Mouse (Mus musculus) lung, embryonic 15.5 days (tissue): ENCODE measurements around the gene Dvl3. TPM values are rescaled to one million over a fixed set of nuclear protein-coding genes. Genes with fewer than 3 reads are reported as not detected.

Experiments
- ATAC-seq: fragments of 200-750 bp; cut with Nextera tagmentation; 2 replicates; pipeline ENCODE4 v1.8.0; 2017; ENCODE audit warnings: moderate number of reproducible peaks, borderline replicate concordance; ENCODE audit not compliant: low FRiP score, low TSS enrichment; ENCODE audit errors: extremely low read depth
- H3K27ac ChIP-seq: fragments of 300-500 bp; sonication (generic); 2 replicates; pipeline ENCODE4 v1.5.1; 2015; ENCODE audit warnings: moderate library complexity, mild to moderate bottlenecking, inconsistent platforms
- H3K27me3 ChIP-seq: fragments of 300-500 bp; sonication (generic); 2 replicates; pipeline ENCODE4 v1.6.1; 2015; ENCODE audit warnings: inconsistent platforms
- H3K36me3 ChIP-seq: fragments of 300-500 bp; sonication (generic); 2 replicates; pipeline ENCODE4 v1.6.1; 2015; ENCODE audit warnings: inconsistent platforms
- H3K4me1 ChIP-seq: fragments of 300-500 bp; sonication (generic); 2 replicates; pipeline ENCODE4 v1.6.1; 2015; ENCODE audit warnings: inconsistent platforms
- H3K4me2 ChIP-seq: fragments of 300-500 bp; sonication (generic); 2 replicates; pipeline ENCODE4 v1.6.1; 2015; ENCODE audit warnings: inconsistent platforms, mild to moderate bottlenecking, moderate library complexity
- H3K4me3 ChIP-seq: fragments of 300-500 bp; sonication (generic); 2 replicates; pipeline ENCODE4 v1.5.1; 2015; ENCODE audit warnings: mild to moderate bottlenecking, inconsistent platforms
- H3K9ac ChIP-seq: fragments of 300-500 bp; sonication (generic); 2 replicates; pipeline ENCODE4 v1.6.1; 2015; ENCODE audit warnings: inconsistent platforms
- H3K9me3 ChIP-seq: fragments of 300-500 bp; sonication (generic); 2 replicates; pipeline ENCODE4 v1.6.1; 2016; ENCODE audit warnings: inconsistent platforms
- WGBS: fragments of 180-500 bp; shearing (Covaris S2); methylation state at CpG from one replicate; pipeline ENCODE4 v1.1.7; 2015; 5-methylcytosine and 5-hydroxymethylcytosine counted together
- polyA plus RNA-seq: library from polyadenylated mRNA; unstranded; fragments of >200 nt; fragmentation: Nextera tagmentation; extraction: Ambion mirVana; gene quantifications from 2 replicates; pipeline ENCODE4 v1.2.1, GENCODE M21; 2015

Gene Dvl3
- polyA plus RNA-seq, 1 experiment from 2014 or later = 21.7 TPM

DNA sequence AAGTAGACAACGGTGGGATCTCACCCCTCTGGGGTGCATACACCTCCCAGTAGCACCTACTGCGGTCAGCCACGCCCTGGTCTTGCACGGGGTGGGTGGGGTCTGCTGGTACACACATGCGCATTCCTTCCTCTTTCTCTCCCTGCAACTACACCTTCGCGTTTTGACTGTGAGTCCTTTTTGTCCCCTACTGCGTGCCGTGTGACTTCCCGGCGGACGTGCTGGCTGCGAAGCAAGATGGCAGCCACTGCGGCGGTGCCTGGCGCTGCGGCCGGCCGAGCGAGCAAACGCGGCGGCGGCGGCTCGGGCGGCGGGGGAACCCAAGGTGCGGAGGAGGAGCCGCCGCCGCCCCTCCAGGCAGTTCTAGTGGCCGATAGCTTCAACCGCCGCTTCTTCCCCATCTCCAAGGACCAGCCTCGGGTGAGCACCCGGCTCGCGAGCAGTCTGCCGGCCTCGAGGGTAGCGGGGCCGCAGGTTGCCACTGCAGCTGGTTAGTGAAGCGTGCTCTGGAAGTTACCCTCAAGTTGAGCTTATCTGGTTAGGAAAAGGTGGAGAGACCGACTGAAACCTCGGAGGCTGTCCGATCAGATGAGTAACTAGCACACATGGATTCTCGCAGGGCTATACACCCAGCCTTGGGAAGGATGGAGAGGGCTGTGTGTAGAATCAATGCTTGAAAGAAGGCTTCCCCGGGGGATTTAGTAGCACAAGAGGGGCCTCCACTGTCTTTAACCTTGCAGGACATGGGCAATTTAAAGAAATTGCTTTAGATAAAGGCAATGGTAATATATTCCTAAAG is 17.9 kb upstream of the Dvl3 start, which contains the start of gene Eif2b5:
TSS of gene Eif2b5 (plus strand) at position 141 of the 799 bp plus-strand sequence.
- H3K4me3 ChIP-seq = peak within 1 kb of the TSS; percentile 72
- WGBS = under 1% methylated on average over 49 of the region's 49 CpGs
- H3K4me2 ChIP-seq = peak within 1 kb of the TSS; percentile 87
- no peaks in the 10 kb centered on the region for H3K9me3 ChIP-seq
- peak within 1 kb of the TSS; percentile 79 for H3K9ac ChIP-seq
- H3K36me3 ChIP-seq = peaks cover 29% of the 10 kb centered on the region
- H3K4me1 ChIP-seq = peaks cover 18% of the 10 kb centered on the region
- H3K27me3 ChIP-seq = no peaks in the 10 kb centered on the region
- peak within 1 kb of the TSS; percentile 80 for H3K27ac ChIP-seq
- ATAC-seq = peak; percentile 93

- H3K36me3 ChIP-seq = peaks cover 92% of the 10 kb centered on the region
- H3K9me3 ChIP-seq = no peaks in the 10 kb centered on the region
- no peaks in the 10 kb centered on the region for H3K27me3 ChIP-seq
- H3K4me2 ChIP-seq = no peak overlapping the region
- no peak overlapping the region for H3K27ac ChIP-seq
- H3K9ac ChIP-seq = no peak overlapping the region
- H3K4me3 ChIP-seq = no peak overlapping the region
- 87% methylated on average over 8 of the region's 8 CpGs for WGBS
- H3K4me1 ChIP-seq = no peaks in the 10 kb centered on the region
- ATAC-seq = no peak
Observed at GRCm38 (mm10) chr16:20506000-20506399, 10.8 kb upstream of the Dvl3 start.

GRCm38 (mm10) chr16:20509349-20509748 is 7.4 kb upstream of the Dvl3 start:
- H3K9ac ChIP-seq = no peak overlapping the region
- no peak overlapping the region for H3K4me2 ChIP-seq
- WGBS = 75% methylated on average over 3 of the region's 3 CpGs
- H3K27me3 ChIP-seq = no peaks in the 10 kb centered on the region
- H3K4me1 ChIP-seq = no peaks in the 10 kb centered on the region
- no peaks in the 10 kb centered on the region for H3K9me3 ChIP-seq
- peaks cover 66% of the 10 kb centered on the region for H3K36me3 ChIP-seq
- no peak for ATAC-seq
- no peak overlapping the region for H3K4me3 ChIP-seq
- no peak overlapping the region for H3K27ac ChIP-seq

DNA sequence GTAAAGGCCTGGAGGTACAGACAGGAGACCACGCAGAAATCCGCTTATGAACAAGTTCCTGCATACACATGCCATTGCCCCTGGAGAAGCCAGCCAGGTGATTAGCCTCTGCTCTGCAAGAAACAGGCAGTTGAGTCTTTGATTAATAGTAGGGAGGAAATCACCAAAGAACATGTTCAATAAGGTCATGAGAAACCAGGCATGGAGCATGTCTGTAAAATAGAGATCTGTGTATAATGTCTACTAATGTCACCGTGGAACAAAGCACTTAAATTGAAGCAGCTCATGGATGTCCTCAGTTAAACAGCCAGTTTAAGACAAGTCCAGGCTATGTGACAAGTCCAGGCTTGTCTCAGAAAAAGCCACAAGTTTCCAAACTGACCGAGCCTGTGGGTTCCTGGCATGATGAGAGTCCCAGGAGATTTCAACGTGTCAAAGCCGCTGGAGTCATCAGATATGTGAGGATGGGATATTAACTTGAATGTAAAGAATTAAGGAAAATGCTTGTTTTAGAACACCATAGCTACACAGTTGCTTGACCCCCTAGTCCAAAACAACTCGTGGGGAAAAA is 5.4 kb upstream of the Dvl3 start:
- Histone ChIP-seq H3K9me3 (no peaks in the 10 kb centered on the region), H3K9ac (no peak overlapping the region), H3K4me1 (0 out of 2 replicates have a peak, but pooled peaks cover 6% of the 10 kb centered on the region), H3K27ac (no peak overlapping the region), H3K4me3 (no peak overlapping the region), H3K27me3 (no peaks in the 10 kb centered on the region), H3K36me3 (peaks cover 48% of the 10 kb centered on the region), H3K4me2 (no peak overlapping the region)
- ATAC-seq = no peak
- WGBS = 86% methylated on average over 7 of the region's 7 CpGs

- peak overlapping the region; percentile 98 for H3K9ac ChIP-seq
- no peaks in the 10 kb centered on the region for H3K27me3 ChIP-seq
- peak overlapping the region; percentile 71 for H3K4me2 ChIP-seq
- H3K4me1 ChIP-seq = peaks cover 17% of the 10 kb centered on the region
- peak overlapping the region; percentile 92 for H3K27ac ChIP-seq
- H3K9me3 ChIP-seq = no peaks in the 10 kb centered on the region
- peak overlapping the region; percentile 89 for H3K4me3 ChIP-seq
- ATAC-seq = no peak
- H3K36me3 ChIP-seq = peaks cover 20% of the 10 kb centered on the region; the same call in 1 of the 2 replicates
Observed at GRCm38 (mm10) chr16:20516032-20516431, 750 bp upstream of the Dvl3 start.

DNA sequence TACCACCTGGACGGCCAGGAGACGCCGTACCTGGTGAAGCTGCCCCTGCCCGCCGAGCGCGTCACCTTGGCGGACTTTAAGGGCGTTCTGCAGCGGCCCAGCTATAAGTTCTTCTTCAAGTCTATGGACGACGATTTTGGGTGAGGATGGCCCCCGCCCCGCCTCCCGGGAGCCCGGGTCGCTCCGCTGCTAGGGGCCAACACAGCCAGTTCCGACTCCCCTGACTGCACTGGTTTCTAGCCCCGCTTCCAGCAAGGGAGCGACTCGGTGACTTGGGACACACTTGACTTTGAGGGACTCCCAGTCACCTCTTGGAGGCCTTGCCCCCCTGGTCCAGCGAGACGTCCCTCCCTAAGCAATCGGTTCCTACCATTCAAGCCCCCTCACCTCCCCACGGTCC is 434 bp downstream of the Dvl3 start:
- H3K27me3 ChIP-seq = no peaks in the 10 kb centered on the region
- peak overlapping the region; percentile 92 for H3K27ac ChIP-seq
- ATAC-seq = peak; percentile 5; the same call in 1 of the 2 replicates
- H3K4me3 ChIP-seq = peak overlapping the region; percentile 89
- peaks cover 17% of the 10 kb centered on the region for H3K4me1 ChIP-seq
- H3K36me3 ChIP-seq = peaks cover 24% of the 10 kb centered on the region
- H3K4me2 ChIP-seq = peak overlapping the region; percentile 71
- peak overlapping the region; percentile 98 for H3K9ac ChIP-seq
- no peaks in the 10 kb centered on the region for H3K9me3 ChIP-seq
- under 1% methylated on average over 26 of the region's 26 CpGs for WGBS

DNA sequence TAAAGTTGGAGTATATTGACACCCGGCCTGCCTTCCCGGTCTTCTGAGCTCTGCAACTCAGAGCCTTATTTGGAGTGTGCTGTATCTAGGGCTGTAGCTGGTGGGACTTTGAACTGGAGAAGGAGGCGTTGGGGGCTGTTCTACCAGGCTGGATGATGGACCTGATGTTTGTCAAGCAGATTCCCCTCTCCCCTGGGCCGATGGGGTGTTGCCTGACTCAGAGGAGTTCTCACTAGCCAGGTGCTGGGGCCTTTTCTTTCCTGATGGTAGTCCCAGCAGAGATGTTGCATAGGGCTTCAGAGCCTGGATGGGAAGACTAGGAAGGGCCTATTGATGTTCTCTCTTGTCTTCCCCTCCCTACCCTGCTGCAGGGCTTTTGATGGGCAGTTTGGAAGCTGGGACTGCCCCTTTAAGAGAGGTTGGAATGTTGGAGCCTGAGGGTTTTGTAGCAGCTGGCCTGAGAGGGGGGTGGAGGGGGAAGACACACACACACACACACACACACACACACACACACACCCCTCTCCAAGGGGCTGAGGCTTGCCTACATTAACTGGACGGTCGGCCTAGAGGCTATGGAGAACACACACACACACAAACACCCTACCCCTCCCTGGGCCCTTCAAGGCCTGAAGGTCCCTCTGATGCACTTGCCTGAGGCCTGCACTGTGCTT is 1.1 kb downstream of the Dvl3 start:
- Histone ChIP-seq H3K27me3 (no peaks in the 10 kb centered on the region), H3K9me3 (no peaks in the 10 kb centered on the region), H3K36me3 (peaks cover 24% of the 10 kb centered on the region), H3K4me1 (peaks cover 17% of the 10 kb centered on the region), H3K9ac (peak overlapping the region; percentile 98), H3K27ac (peak overlapping the region; percentile 92), H3K4me2 (peak overlapping the region; percentile 71), H3K4me3 (peak overlapping the region; percentile 89)
- ATAC-seq = peak; percentile 38; the same call in 1 of the 2 replicates
- WGBS = 2% methylated on average over 6 of the region's 6 CpGs

GRCm38 (mm10) chr16:20523886-20524285 is 7.1 kb downstream of the Dvl3 start:
- H3K36me3 ChIP-seq = peaks cover 83% of the 10 kb centered on the region
- H3K9me3 ChIP-seq = no peaks in the 10 kb centered on the region
- no peaks in the 10 kb centered on the region for H3K27me3 ChIP-seq
- 80% methylated on average over 10 of the region's 10 CpGs for WGBS
- H3K27ac ChIP-seq = no peak overlapping the region
- no peak overlapping the region for H3K4me2 ChIP-seq
- no peak for ATAC-seq
- no peak overlapping the region for H3K4me3 ChIP-seq
- no peak overlapping the region for H3K9ac ChIP-seq
- peaks cover 3% of the 10 kb centered on the region for H3K4me1 ChIP-seq

DNA sequence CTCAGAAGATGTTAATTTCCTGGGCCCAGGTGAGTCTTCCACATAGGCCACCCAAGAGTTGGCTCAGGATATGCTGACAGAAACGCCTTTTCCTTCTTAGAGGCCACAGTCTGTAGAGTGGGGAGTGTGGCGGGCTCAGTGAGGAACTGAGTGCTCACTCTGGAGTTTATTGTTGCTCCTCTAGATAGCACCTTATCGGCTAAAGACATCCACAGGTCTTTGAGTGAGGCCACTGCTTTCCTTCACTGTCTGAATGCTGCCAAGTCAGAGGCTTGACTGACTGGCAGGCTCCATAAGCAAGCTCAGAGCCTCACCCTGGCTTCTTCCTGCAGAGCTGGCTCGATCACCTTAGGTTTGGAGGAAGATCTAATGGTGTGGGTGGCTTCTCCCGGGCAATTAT is 12.0 kb downstream of the Dvl3 start:
- no peak overlapping the region for H3K9ac ChIP-seq
- H3K4me1 ChIP-seq = no peaks in the 10 kb centered on the region
- no peak overlapping the region for H3K4me2 ChIP-seq
- H3K9me3 ChIP-seq = no peaks in the 10 kb centered on the region
- no peak overlapping the region for H3K27ac ChIP-seq
- no peak overlapping the region for H3K4me3 ChIP-seq
- H3K27me3 ChIP-seq = no peaks in the 10 kb centered on the region
- H3K36me3 ChIP-seq = peaks cover 92% of the 10 kb centered on the region
- no peak for ATAC-seq
- WGBS = 83% methylated on average over 5 of the region's 5 CpGs

DNA sequence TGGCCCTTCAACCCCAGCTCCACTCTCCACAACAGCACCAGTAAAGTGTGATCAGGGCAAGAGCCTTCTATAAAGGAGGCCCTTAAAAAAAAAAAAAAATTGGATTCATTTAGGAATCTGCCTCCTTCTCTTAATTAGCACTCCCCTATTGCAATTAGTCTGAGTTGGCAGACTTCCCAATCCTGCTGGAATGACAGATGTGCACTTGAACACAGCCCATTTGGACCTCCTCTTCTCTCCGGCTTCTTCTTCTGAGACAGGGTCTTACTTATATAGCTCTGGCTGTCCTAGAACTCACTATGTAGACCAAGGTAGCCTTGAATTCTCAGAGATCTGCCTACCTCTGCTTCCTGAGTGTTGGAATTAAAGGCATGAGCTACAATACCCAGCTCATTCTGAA is 12.6 kb downstream of the Dvl3 start:
- Histone ChIP-seq H3K4me3 (no peak overlapping the region), H3K27me3 (no peaks in the 10 kb centered on the region), H3K4me1 (no peaks in the 10 kb centered on the region), H3K9me3 (no peaks in the 10 kb centered on the region), H3K9ac (no peak overlapping the region), H3K27ac (no peak overlapping the region), H3K36me3 (peaks cover 86% of the 10 kb centered on the region), H3K4me2 (no peak overlapping the region)
- WGBS = 48% methylated on average over 1 of the region's 1 CpGs
- no peak for ATAC-seq

DNA sequence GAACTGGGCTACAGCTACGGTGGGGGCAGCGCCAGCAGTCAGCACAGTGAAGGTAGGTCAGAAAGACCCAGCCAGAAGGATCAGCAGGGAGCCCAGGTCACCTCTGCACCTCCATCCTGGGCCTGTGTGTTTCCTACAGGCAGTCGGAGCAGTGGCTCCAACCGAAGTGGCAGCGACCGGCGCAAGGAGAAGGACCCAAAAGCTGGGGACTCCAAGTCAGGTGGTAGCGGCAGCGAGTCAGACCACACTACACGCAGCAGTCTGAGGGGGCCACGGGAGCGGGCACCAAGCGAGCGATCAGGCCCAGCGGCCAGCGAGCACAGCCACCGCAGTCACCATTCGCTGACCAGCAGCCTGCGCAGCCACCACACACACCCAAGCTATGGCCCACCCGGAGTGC is 14.2 kb downstream of the Dvl3 start:
- no peak for ATAC-seq
- WGBS = 97% methylated on average over 20 of the region's 20 CpGs
- peaks cover 72% of the 10 kb centered on the region for H3K36me3 ChIP-seq

More for the DNA sequence above, 14.2 kb downstream of the Dvl3 start:
- H3K9me3 ChIP-seq = no peaks in the 10 kb centered on the region
- no peak overlapping the region for H3K27ac ChIP-seq
- no peak overlapping the region for H3K4me3 ChIP-seq
- no peak overlapping the region for H3K9ac ChIP-seq
- H3K4me2 ChIP-seq = no peak overlapping the region
- H3K27me3 ChIP-seq = no peaks in the 10 kb centered on the region
- H3K4me1 ChIP-seq = no peaks in the 10 kb centered on the region
